Mouse (Mus musculus): ENCODE data around the gene C1qbp. TPM values are rescaled to one million over a fixed set of nuclear protein-coding genes. Genes with fewer than 3 reads are reported as not detected.

C1qbp gene
- total and polyA plus RNA-seq, 3 experiments = 99.0 to 216 (median 195) TPM

- H3K4me3 ChIP-seq = no peak overlapping the region
- peaks cover 16% of the 10 kb centered on the region for H3K36me3 ChIP-seq (ENCODE audit: control insufficient read depth, insufficient read depth, low read length)
- H3K4me1 ChIP-seq (ENCODE audit: control insufficient read depth, insufficient read depth, low read length) = no peaks in the 10 kb centered on the region
- H3K79me2 ChIP-seq (replicated peaks; ENCODE audit: control insufficient read depth, insufficient read depth, low read length) = peaks cover 2% of the 10 kb centered on the region; the same call in 1 of the 2 replicates
- H3K27me3 ChIP-seq (ENCODE audit: control insufficient read depth, insufficient read depth, low read length) = no peaks in the 10 kb centered on the region
- intact Hi-C loops (cut with DNase I) = no loop called here
- no peak for DNase-seq
- no peak for TF ChIP-seq EP300 (IDR thresholded peaks at IDR 0.05; ENCODE audit: insufficient read depth, low read depth, low read length)
- no peak for TF ChIP-seq CTCF (IDR thresholded peaks at IDR 0.05)
- no peak for TF ChIP-seq POLR2A (IDR thresholded peaks at IDR 0.05; ENCODE audit: insufficient read depth, low read depth, low read length)
- WGBS = 92% methylated on average over 5 of the region's 5 CpGs
- no peak overlapping the region for H3K9ac ChIP-seq (ENCODE audit: low read depth, low read length)
- H3K27ac ChIP-seq = no peak overlapping the region
Observed at GRCm38 (mm10) chr11:70960786-70961554, 21.9 kb downstream of the C1qbp start.

- H3K27ac ChIP-seq = no peak overlapping the region
- no peaks in the 10 kb centered on the region for H3K79me2 ChIP-seq (replicated peaks; ENCODE audit: control insufficient read depth, insufficient read depth, low read length)
- WGBS = 90% methylated on average over 4 of the region's 4 CpGs
- intact Hi-C loops (cut with DNase I) = no loop called here
- no peaks in the 10 kb centered on the region for H3K27me3 ChIP-seq (ENCODE audit: control insufficient read depth, insufficient read depth, low read length)
- no peak overlapping the region for H3K9ac ChIP-seq (ENCODE audit: low read depth, low read length)
- no peak for DNase-seq
- no peaks in the 10 kb centered on the region for H3K4me1 ChIP-seq (ENCODE audit: control insufficient read depth, insufficient read depth, low read length)
- no peak for TF ChIP-seq EP300 (IDR thresholded peaks at IDR 0.05; ENCODE audit: insufficient read depth, low read depth, low read length)
- no peak for TF ChIP-seq POLR2A (IDR thresholded peaks at IDR 0.05; ENCODE audit: insufficient read depth, low read depth, low read length)
- TF ChIP-seq CTCF (IDR thresholded peaks at IDR 0.05) = no peak
- peaks cover 9% of the 10 kb centered on the region for H3K36me3 ChIP-seq (ENCODE audit: control insufficient read depth, insufficient read depth, low read length)
- no peak overlapping the region for H3K4me3 ChIP-seq
Observed at GRCm38 (mm10) chr11:70954711-70955110, 28.1 kb downstream of the C1qbp start.

- Histone ChIP-seq H3K36me3 (ENCODE audit: control insufficient read depth, insufficient read depth, low read length) (peaks cover 19% of the 10 kb centered on the region), H3K4me1 (ENCODE audit: control insufficient read depth, insufficient read depth, low read length) (no peaks in the 10 kb centered on the region), H3K79me2 (replicated peaks; ENCODE audit: control insufficient read depth, insufficient read depth, low read length) (no peaks in the 10 kb centered on the region), H3K4me3 (no peak overlapping the region), H3K27ac (no peak overlapping the region), H3K9ac (ENCODE audit: low read depth, low read length) (no peak overlapping the region), H3K27me3 (ENCODE audit: control insufficient read depth, insufficient read depth, low read length) (no peaks in the 10 kb centered on the region)
- peak in 1 of 2 experiments; percentile 7 for DNase-seq
- intact Hi-C loops (cut with DNase I) = no loop called here
- 77% methylated on average over 4 of the region's 4 CpGs for WGBS
- TF ChIP-seq CTCF (IDR thresholded peaks at IDR 0.05) (no peak), EP300 (IDR thresholded peaks at IDR 0.05; ENCODE audit: insufficient read depth, low read depth, low read length) (no peak), POLR2A (IDR thresholded peaks at IDR 0.05; ENCODE audit: insufficient read depth, low read depth, low read length) (no peak)
Observed at GRCm38 (mm10) chr11:70944935-70945817, 37.6 kb downstream of the C1qbp start.

GRCm38 (mm10) chr11:70943651-70944050 is 39.2 kb downstream of the C1qbp start:
- Histone ChIP-seq H3K27ac (no peak overlapping the region), H3K36me3 (ENCODE audit: control insufficient read depth, insufficient read depth, low read length) (peaks cover 17% of the 10 kb centered on the region), H3K4me1 (ENCODE audit: control insufficient read depth, insufficient read depth, low read length) (no peaks in the 10 kb centered on the region), H3K27me3 (ENCODE audit: control insufficient read depth, insufficient read depth, low read length) (no peaks in the 10 kb centered on the region), H3K9ac (ENCODE audit: low read depth, low read length) (no peak overlapping the region), H3K4me3 (no peak overlapping the region), H3K79me2 (replicated peaks; ENCODE audit: control insufficient read depth, insufficient read depth, low read length) (no peaks in the 10 kb centered on the region)
- no peak for DNase-seq
- 78% methylated on average over 7 of the region's 7 CpGs for WGBS
- intact Hi-C loops (cut with DNase I) = no loop called here
- TF ChIP-seq CTCF (IDR thresholded peaks at IDR 0.05) (no peak), POLR2A (IDR thresholded peaks at IDR 0.05; ENCODE audit: insufficient read depth, low read depth, low read length) (no peak), EP300 (IDR thresholded peaks at IDR 0.05; ENCODE audit: insufficient read depth, low read depth, low read length) (no peak)

GRCm38 (mm10) chr11:70942596-70942995 is 40.2 kb downstream of the C1qbp start:
- Histone ChIP-seq H3K9ac (ENCODE audit: low read depth, low read length) (no peak overlapping the region), H3K4me3 (no peak overlapping the region), H3K27me3 (ENCODE audit: control insufficient read depth, insufficient read depth, low read length) (no peaks in the 10 kb centered on the region), H3K36me3 (ENCODE audit: control insufficient read depth, insufficient read depth, low read length) (peaks cover 17% of the 10 kb centered on the region), H3K27ac (no peak overlapping the region), H3K4me1 (ENCODE audit: control insufficient read depth, insufficient read depth, low read length) (no peaks in the 10 kb centered on the region), H3K79me2 (replicated peaks; ENCODE audit: control insufficient read depth, insufficient read depth, low read length) (no peaks in the 10 kb centered on the region)
- WGBS = 100% methylated on average over 1 of the region's 1 CpGs
- intact Hi-C loops (cut with DNase I) = no loop called here
- TF ChIP-seq POLR2A (IDR thresholded peaks at IDR 0.05; ENCODE audit: insufficient read depth, low read depth, low read length) (no peak), EP300 (IDR thresholded peaks at IDR 0.05; ENCODE audit: insufficient read depth, low read depth, low read length) (no peak), CTCF (IDR thresholded peaks at IDR 0.05) (no peak)
- no peak for DNase-seq

Data from heart, adult 2 months (tissue).